Mouse (Mus musculus) C2C12 (cell line): Measurements from ENCODE around the gene Prkci.

Experiments used
- CTCF ChIP-seq: IDR thresholded peaks from one replicate; pipeline ENCODE4 v1.5.1; 2011; ENCODE audit not compliant: control insufficient read depth, insufficient read depth, insufficient read length
- MAX ChIP-seq: IDR thresholded peaks from one replicate; pipeline ENCODE4 v1.6.1; 2011; ENCODE audit warnings: mild to moderate bottlenecking, control low read depth
- MYOD1 ChIP-seq: IDR thresholded peaks from one replicate; pipeline ENCODE4 v1.6.1; 2011; ENCODE audit warnings: low read depth; ENCODE audit not compliant: control insufficient read depth, insufficient read length
- USF1 ChIP-seq: IDR thresholded peaks from one replicate; pipeline ENCODE4 v1.6.1; 2011; ENCODE audit warnings: low read depth, mild to moderate bottlenecking, control low read depth, moderate library complexity

DNA sequence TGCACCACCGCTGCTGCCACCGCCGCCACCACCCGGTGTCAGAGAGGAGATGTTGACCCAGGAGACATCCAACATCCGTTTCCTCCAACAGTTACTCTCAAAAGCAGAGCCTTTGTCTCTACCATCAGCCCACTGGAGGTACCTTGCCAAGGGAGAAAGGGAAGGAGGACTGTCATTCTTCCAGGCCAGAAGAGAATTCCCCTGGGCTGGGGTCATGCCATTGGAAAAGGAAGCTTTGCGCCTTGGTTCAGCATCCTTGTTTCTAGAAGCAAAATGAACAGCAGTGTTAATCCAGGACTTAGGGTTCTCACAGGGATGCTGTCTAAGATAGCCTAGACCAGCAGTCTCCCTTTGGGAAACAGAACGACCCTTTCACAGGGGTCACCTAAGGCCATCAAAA is 66.8 kb downstream of the Prkci start:
- no peak for TF ChIP-seq CTCF
- no peak for TF ChIP-seq MYOD1
- TF ChIP-seq USF1, result no peak
- no peak for TF ChIP-seq MAX
